Mouse (Mus musculus) kidney, postnatal 14 days (tissue): ENCODE data around the gene Mex3a.
A peak's percentile ranks its signal among the peaks of the same experiment; 100 is the strongest.

ENCODE experiments used
- DNase-seq: peaks from one replicate; pipeline ENCODE4 v3.0.0; 2022; ENCODE audit warnings: mixed read lengths

The Mex3a gene

DNA sequence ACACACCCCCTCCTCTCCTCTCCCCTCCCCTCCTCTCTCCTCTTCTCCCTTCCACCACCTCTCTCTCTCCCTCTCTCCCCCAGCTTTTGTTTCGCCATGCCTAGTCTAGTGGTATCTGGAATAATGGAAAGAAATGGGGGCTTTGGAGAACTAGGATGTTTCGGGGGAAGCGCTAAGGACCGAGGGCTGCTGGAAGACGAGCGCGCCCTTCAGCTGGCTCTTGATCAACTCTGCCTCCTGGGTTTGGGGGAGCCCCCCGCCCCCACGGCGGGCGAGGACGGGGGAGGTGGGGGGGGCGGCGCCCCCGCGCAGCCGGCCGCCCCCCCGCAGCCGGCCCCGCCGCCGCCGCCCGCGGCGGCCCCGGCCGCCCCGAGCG, at the start of gene Mex3a:
Mex3a (plus strand) TSS at position 97 of the 376 bp plus-strand sequence.
- no peak for DNase-seq

DNA sequence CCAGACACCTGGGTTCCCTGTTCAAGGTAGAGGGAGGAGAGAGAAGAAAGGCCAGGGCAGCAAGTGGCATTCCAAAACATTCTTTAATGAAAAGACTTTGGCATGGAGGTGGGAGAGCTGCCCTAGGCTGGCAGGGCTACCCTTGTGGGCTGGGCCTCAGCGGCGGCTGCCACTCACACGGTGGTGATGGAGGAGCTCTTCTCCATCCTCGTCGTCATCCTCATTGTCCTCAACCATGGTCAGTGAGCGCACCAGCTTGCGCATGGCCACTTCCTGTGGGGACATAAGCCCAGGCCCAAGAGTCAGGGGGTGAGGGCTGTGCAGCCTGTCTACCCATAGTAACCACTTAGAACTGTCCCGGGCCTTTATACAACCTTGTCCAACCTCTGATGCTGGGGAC, 49.1 kb upstream of the Mex3a start:
- DNase-seq: no peak

- peak; percentile 79 for DNase-seq
Measured at GRCm38 (mm10) chr3:88483621-88484020, 48.6 kb upstream of the Mex3a start.

- DNase-seq: no peak
Measured at GRCm38 (mm10) chr3:88484597-88485316, 47.4 kb upstream of the Mex3a start.

DNA sequence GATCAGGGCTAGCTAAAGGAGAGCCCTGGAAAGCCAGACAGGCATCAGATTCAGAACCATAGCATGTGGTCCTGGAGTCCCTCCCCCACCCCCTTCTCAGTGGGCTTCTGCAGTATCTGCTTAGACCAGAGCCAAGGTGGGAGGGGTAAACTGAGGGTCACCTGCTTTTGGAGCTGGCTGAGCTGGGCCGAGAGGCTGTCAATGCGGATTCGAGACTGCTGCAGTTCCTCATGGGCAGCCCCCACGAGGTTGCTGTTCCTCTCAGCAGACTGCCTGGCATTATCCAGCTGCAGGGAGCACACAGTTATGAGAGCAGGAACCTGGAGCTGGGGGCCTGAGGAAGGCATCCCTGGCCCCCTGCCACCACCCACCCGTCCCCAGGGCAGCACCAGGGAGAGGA, 46.2 kb upstream of the Mex3a start:
- DNase-seq: no peak

DNA sequence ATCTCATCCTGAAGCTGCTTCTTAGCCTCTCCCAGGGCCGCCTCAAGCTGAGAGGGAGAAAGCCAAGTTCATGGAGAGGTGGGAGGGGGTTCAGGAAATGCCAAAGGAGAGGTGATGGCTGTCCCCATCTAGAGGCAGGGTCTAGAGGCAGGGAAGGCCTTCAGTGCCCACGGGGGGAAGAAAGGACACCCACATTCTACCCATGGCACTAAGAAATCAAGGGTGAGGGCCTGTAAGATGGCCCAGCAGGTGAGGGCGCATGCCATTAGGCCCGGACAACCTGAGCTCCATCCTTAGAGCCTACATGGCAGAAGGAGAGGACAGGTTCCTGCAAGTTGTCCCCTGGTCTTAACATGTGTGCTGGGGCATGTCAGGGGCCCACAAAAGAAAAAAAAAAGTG, 45.3 kb upstream of the Mex3a start:
- no peak for DNase-seq

DNA sequence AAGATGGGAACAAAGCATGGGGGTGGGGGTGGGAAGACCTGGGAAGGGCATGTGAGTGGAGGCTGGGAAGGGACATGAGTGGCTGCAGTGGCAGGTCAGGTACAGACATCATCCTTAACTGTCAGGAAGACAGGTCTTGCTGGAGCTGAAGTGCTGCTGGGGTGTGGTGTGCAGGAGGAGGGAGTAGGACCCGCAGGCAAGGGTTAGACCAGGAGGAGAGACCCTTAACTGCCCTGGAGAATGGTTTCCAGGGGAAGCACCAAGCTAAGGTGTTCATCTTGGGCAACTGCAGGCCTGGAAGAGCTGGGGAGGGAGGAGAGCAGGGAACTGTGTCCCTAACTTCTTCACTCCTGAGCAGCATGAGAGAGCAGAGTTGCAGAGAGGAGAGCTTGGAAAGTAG, 44.8 kb upstream of the Mex3a start:
- no peak for DNase-seq

DNA sequence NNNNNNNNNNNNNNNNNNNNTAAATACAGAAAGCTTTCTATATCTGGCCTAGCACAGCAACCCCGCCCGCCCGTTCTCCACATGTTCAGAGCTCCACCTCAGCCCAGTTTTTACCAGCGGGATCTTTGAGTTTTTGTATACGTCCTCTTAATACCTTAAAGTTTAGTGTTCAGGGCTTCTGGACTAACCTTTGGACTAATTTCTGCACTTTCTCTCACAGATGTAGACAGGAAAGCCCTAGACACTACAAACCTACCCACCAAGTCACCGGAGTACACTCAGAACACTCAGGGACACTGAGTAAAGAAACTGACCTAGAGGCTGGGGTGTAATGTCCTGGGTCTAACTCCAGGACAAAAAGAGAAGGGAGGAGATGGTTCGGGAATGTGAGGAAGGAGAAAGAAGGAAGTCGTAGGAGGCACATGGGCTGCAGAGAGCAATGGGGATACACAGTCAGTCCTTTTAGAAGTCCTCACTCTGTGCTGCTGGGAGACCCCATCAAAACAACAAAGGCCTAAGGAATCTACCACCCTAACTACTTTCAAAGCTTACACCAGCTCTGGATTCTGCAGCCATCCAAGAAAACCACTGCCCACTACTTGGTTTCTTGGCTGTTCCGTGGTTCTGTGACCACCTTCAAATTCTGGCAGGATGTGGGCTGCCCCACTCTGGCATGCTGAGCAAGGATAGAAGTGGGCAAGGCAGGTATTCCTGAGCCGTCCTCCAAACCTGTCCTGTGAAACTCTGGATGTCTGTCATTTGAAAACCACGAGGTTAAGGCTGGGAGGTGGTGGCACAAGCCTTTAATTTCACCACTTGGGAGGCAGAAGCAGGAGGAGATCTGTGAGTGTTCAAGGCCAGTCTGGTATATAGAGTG, 38.3 kb upstream of the Mex3a start:
- no peak for DNase-seq

DNA sequence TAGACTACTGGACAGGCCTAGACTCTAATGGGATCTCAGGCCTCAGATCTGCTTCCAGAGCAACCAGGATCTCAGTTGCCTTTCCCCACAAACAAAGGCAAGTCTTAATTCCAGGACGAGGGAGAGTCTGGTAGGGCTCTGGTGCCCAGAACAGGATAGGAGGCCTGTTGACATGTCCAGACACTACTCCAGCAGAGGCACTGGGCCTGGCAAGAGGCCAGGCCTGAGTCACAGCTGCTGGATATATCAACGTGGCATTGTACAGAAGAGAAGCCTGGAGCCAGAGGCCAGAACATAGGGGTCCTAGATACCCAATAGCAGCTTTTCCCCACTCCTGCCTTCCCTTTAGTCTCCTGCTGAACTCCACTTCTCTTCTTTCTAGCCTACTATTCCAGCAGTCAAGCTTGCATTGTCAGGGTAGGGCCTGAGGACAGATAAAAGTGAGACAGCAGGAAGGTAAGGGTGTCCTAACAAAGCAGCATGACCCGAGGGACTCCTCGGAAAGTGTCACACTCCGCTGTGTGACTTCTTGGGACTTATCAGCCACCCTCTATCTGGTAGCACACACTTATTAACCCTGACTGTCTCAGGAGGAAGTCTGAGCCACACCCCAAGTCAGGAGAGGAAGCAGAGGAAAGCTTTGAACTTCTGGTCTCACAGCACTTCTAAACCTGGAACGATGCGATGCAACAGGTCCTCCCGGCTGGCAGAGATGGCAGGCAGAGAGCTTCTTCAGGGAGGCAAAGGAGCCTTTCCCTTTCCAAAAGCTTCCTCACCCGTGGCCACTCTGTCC, 37.2 kb upstream of the Mex3a start:
- peak; percentile 57 for DNase-seq

GRCm38 (mm10) chr3:88495741-88496415, 36.3 kb upstream of the Mex3a start:
- no peak for DNase-seq

DNA sequence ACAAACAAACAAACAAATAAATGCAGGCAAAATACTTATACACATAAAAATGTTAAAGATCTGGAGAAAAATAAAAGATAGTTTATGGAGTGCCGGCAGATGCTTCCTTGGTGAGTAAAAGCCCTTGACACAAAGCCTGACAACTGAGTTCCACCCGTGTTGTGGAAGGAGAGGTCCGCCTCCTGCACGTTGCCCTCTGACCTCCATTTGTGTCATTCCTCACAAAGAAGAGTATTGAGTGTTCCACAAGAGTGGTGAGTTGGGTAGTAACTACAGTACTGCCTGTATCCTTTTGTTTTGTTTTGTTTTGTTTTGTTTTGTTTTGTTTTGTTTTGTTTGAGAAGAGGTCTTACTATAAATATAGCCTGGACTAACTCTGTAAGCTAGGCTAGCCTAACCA, 32.6 kb upstream of the Mex3a start:
- DNase-seq: no peak

DNA sequence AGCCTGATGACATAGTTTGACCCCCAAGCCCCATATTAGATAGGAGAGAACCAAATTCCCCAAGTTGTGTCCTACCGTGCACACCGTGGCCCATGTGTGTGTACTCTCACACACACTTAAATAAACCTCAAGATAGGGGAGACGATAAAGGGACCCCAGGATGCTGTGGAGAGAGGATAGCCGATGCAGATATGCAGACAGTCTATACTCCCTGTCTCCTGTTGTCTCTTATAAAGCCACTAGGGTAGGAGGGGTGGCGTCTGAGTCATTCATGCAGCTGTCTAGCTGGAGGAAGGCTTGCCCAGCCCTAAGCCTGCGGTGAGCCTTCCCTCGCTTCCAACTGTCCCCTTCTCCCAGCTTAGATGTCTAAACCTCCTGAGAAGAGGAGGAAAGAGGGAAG, 32.1 kb upstream of the Mex3a start:
- DNase-seq: no peak

- DNase-seq: peak; percentile 74
Measured at GRCm38 (mm10) chr3:88500655-88501365, 31.4 kb upstream of the Mex3a start.

DNA sequence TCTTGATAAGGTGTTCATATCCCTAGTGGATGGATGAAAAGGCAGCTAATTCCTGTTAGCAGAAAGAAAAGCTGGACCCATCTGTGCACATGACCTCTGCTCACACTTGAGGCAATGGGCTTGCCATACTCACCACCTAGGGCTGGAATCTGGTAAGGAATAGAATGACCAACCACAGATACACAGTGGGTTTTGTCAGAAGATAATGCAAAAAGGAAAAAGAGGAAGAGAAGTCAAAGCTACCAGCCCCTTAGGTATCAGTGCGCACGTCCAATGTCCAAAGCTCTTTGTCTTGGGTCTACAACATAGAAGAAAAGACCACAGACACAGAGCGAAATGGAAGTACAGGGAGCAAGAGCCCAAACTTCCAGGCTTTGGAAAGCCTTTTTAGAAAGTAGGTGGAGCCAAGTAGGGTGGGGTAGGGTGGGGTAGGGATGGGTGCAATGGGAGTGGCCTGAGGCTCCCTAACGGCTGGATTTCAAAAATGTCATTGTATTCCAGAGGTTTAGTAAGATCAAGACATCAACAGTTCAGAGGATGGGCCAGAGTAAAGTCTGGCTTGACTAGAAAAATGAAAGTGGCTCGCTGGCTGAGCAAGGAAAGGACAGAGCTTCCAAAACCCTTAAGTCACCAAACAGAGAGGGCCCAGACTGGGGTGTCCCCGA, 30.7 kb upstream of the Mex3a start:
- DNase-seq: no peak

GRCm38 (mm10) chr3:88502031-88502571, 30.1 kb upstream of the Mex3a start:
- DNase-seq: peak; percentile 59

- DNase-seq: peak; percentile 93
Measured at GRCm38 (mm10) chr3:88502641-88503504, 29.3 kb upstream of the Mex3a start.

DNA sequence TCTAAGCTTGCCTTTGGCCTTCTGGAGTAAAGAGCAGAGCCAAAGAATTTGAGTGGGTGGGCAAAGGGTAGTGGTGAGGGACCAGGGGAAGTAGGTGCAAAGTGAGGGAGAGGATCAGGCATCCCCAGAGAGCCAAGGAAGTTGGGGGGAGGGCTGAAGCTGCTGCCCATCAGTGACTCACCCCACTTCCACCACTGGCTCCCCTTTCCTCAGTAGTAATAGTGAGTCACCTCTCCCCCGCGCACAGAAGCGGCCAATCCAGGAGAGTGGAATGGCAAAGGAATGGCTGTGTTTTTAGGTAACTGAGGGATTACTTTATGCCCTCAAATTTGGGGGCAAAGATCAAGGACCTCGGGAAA, 28.7 kb upstream of the Mex3a start:
- DNase-seq: no peak

- no peak for DNase-seq
Measured at GRCm38 (mm10) chr3:88503881-88504746, 28.1 kb upstream of the Mex3a start.

- no peak for DNase-seq
Measured at GRCm38 (mm10) chr3:88505081-88505480, 27.1 kb upstream of the Mex3a start.
